Comparison of ENCODE assay signal across 27 mouse cellular contexts in the genomic region with DNA sequence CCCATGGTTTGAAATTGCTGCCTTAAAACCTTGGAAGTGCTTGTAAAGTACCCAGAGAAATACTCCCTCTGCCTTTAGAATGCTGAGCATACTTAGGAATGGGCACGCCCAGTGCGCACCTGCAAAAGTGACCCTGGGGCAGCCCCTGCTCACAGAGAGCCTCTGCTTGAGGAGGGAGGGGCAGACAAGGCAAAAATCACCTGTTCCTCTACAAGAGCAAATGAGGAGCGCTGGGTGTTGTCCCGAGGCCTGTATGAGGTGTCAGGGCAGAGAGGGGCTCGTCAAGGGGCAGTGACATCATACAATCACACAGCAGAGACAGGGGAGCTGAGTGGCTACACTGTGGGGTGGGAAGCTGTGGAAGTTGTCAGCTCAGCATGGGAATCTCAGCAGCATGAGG.
DNase-seq lines count a peak whose midpoint lies in the region; ATAC-seq and TF ChIP-seq lines count a peak whose summit lies in the region.
"Had no signal": no experiment of that assay in that cellular context is flagged by ENCODE, and none has a peak within 500 bp of the region (broad histone marks: within the 10 kb centered on the region; RNA-seq: fewer than 3 reads in every experiment).

No protein-coding gene starts in this region.

- TF ChIP-seq EP300 in stomach, postnatal 0 days (optimal IDR thresholded peaks at IDR 0.05), result no peak

- no peak for TF ChIP-seq CTCF in intestine, postnatal 0 days (IDR thresholded peaks at IDR 0.05; ENCODE audit: low read depth)
- no peak for TF ChIP-seq CTCF in stomach, postnatal 0 days (IDR thresholded peaks at IDR 0.05; ENCODE audit: low read depth)

- H3K4me2 ChIP-seq in intestine, embryonic 16.5 days (ENCODE audit: low read depth, low read length), result no peak overlapping the region
- H3K4me2 ChIP-seq in intestine, postnatal 0 days (replicated peaks; ENCODE audit: low read depth), result no peak overlapping the region
- H3K4me2 ChIP-seq in stomach, embryonic 15.5 days, result no peak overlapping the region
- H3K4me2 ChIP-seq in stomach, postnatal 0 days (replicated peaks; ENCODE audit: low read depth), result no peak overlapping the region
- H3K4me2 ChIP-seq: forebrain, embryonic 15.5 days; hindbrain, embryonic 14.5 days; kidney, embryonic 15.5 days; limb, embryonic 13.5 days; liver, embryonic 11.5 days; lung, embryonic 15.5 days; neural tube, embryonic 12.5 days had no signal

- 0 out of 2 replicates have a peak, but pooled peaks have one; percentile 23 for ATAC-seq in intestine, embryonic 16.5 days
- ATAC-seq in intestine, postnatal 0 days, result no peak
- peak; percentile 31; the same call in 1 of the 2 replicates for ATAC-seq in stomach, embryonic 15.5 days (ENCODE audit: insufficient read depth, low FRiP score, low read depth)
- no peak for ATAC-seq in stomach, postnatal 0 days (ENCODE audit: low FRiP score, low TSS enrichment)
- ATAC-seq: activated CD4-positive, CD25-positive, alpha-beta regulatory T cell, adult 4 months; forebrain, embryonic 15.5 days had no signal

- H3K9ac ChIP-seq in intestine, embryonic 16.5 days (ENCODE audit: low read depth, low read length), result no peak overlapping the region
- H3K9ac ChIP-seq in intestine, postnatal 0 days (ENCODE audit: low read depth, low read length), result no peak overlapping the region
- no peak overlapping the region for H3K9ac ChIP-seq in stomach, embryonic 15.5 days
- no peak overlapping the region for H3K9ac ChIP-seq in stomach, postnatal 0 days (ENCODE audit: low read length)
- H3K9ac ChIP-seq: forebrain, embryonic 15.5 days; hindbrain, embryonic 14.5 days; kidney, embryonic 15.5 days; limb, embryonic 13.5 days; lung, embryonic 15.5 days; neural tube, embryonic 12.5 days had no signal

- H3K36me3 ChIP-seq in intestine, embryonic 16.5 days (ENCODE audit: control insufficient read depth, insufficient read depth, low read length), result 0 out of 2 replicates have a peak, but pooled peaks cover 2% of the 10 kb centered on the region
- peaks cover 23% of the 10 kb centered on the region; the same call in 1 of the 2 replicates for H3K36me3 ChIP-seq in intestine, postnatal 0 days (ENCODE audit: control insufficient read depth, insufficient read depth)
- H3K36me3 ChIP-seq in stomach, embryonic 15.5 days, result peaks cover 3% of the 10 kb centered on the region; the same call in 1 of the 2 replicates
- H3K36me3 ChIP-seq in stomach, postnatal 0 days (ENCODE audit: control insufficient read depth, insufficient read depth, low read length), result peaks cover 11% of the 10 kb centered on the region; the same call in 1 of the 2 replicates

- H3K9me3 ChIP-seq in intestine, embryonic 16.5 days (ENCODE audit: control insufficient read depth, low read length), result no peaks in the 10 kb centered on the region
- H3K9me3 ChIP-seq in intestine, postnatal 0 days (ENCODE audit: control insufficient read depth), result no peaks in the 10 kb centered on the region
- no peaks in the 10 kb centered on the region for H3K9me3 ChIP-seq in stomach, embryonic 15.5 days
- no peaks in the 10 kb centered on the region for H3K9me3 ChIP-seq in stomach, postnatal 0 days (ENCODE audit: control insufficient read depth, low read length)
- H3K9me3 ChIP-seq: forebrain, embryonic 15.5 days; lung, embryonic 15.5 days; midbrain, embryonic 10.5 days had no signal

- no peak overlapping the region for H3K27ac ChIP-seq in intestine, embryonic 16.5 days (ENCODE audit: low read length)
- H3K27ac ChIP-seq in intestine, postnatal 0 days (ENCODE audit: low read depth, low read length), result no peak overlapping the region
- H3K27ac ChIP-seq in stomach, embryonic 15.5 days, result no peak overlapping the region
- H3K27ac ChIP-seq in stomach, postnatal 0 days (replicated peaks), result no peak overlapping the region
- H3K27ac ChIP-seq: forebrain, embryonic 15.5 days; hindbrain, embryonic 14.5 days; kidney, embryonic 15.5 days; limb, embryonic 13.5 days; lung, embryonic 15.5 days; midbrain, embryonic 10.5 days; neural tube, embryonic 12.5 days had no signal

- no peak for DNase-seq in stomach, postnatal 0 days (ENCODE audit: low spot score)
- DNase-seq in ZHBTc4 (ENCODE audit: low read depth, low spot score), result peak; percentile 65
- DNase-seq in spleen, postnatal 36 days (ENCODE audit: low spot score in 2 of 2), result no peak
- DNase-seq: adrenal gland, adult 8-10 months; cerebellum, adult 8-10 months; cerebellum, postnatal 25 days; gastrocnemius, postnatal 25 days; heart, adult 11 months; kidney, adult 18-20 months; kidney, postnatal 4 days; right cerebral cortex, adult 18-20 months; spleen, adult 18-20 months; thymus, postnatal 4 days had no signal

- no peak overlapping the region for H3K4me3 ChIP-seq in intestine, embryonic 16.5 days (ENCODE audit: low read length)
- H3K4me3 ChIP-seq in intestine, postnatal 0 days (ENCODE audit: low read depth, low read length), result no peak overlapping the region
- H3K4me3 ChIP-seq in stomach, embryonic 15.5 days (replicated peaks), result no peak overlapping the region
- H3K4me3 ChIP-seq in stomach, postnatal 0 days (ENCODE audit: low read depth, low read length), result no peak overlapping the region
- H3K4me3 ChIP-seq: forebrain, embryonic 10.5 days; forebrain, embryonic 15.5 days; kidney, embryonic 15.5 days; limb, embryonic 13.5 days; lung, embryonic 15.5 days; midbrain, embryonic 10.5 days; myocyte; neural tube, embryonic 12.5 days had no signal

- 79% methylated on average over 5 of the region's 5 CpGs for WGBS in intestine, embryonic 16.5 days
- WGBS in intestine, postnatal 0 days, result 75% methylated on average over 5 of the region's 5 CpGs
- WGBS in stomach, embryonic 15.5 days, result 81% methylated on average over 5 of the region's 5 CpGs
- WGBS in stomach, postnatal 0 days, result 53% methylated on average over 5 of the region's 5 CpGs

- peaks cover 9% of the 10 kb centered on the region for H3K4me1 ChIP-seq in intestine, embryonic 16.5 days (ENCODE audit: control insufficient read depth, insufficient read depth, low read length)
- no peaks in the 10 kb centered on the region for H3K4me1 ChIP-seq in intestine, postnatal 0 days (replicated peaks; ENCODE audit: control insufficient read depth, insufficient read depth, low read length)
- H3K4me1 ChIP-seq in stomach, embryonic 15.5 days, result no peaks in the 10 kb centered on the region
- no peaks in the 10 kb centered on the region for H3K4me1 ChIP-seq in stomach, postnatal 0 days (replicated peaks; ENCODE audit: control insufficient read depth, insufficient read depth)
- H3K4me1 ChIP-seq: lung, embryonic 15.5 days; neural tube, embryonic 12.5 days had no signal

- no peaks in the 10 kb centered on the region for H3K27me3 ChIP-seq in intestine, embryonic 16.5 days (replicated peaks; ENCODE audit: control insufficient read depth, insufficient read depth, low read length)
- no peaks in the 10 kb centered on the region for H3K27me3 ChIP-seq in intestine, postnatal 0 days (replicated peaks; ENCODE audit: control insufficient read depth, insufficient read depth, low read length)
- H3K27me3 ChIP-seq in stomach, embryonic 15.5 days (replicated peaks), result no peaks in the 10 kb centered on the region
- no peaks in the 10 kb centered on the region for H3K27me3 ChIP-seq in stomach, postnatal 0 days (ENCODE audit: control insufficient read depth, insufficient read depth, low read length)
- H3K27me3 ChIP-seq: forebrain, embryonic 15.5 days; kidney, embryonic 15.5 days; limb, embryonic 13.5 days; lung, embryonic 15.5 days; neural tube, embryonic 12.5 days had no signal

Comparison
In these comparisons a context has a peak if more than half of its experiments do, and no peak if none do; other contexts are left out.
1. ATAC-seq: peak in intestine, embryonic 16.5 days (single experiment) and stomach, embryonic 15.5 days (single experiment); none in intestine, postnatal 0 days (single experiment) and stomach, postnatal 0 days (single experiment).